Mouse (Mus musculus) forebrain, embryonic 11.5 days (tissue): ENCODE results near the gene Cacybp. TPM values are rescaled to one million over a fixed set of nuclear protein-coding genes. Genes with fewer than 3 reads are reported as not detected.
A peak's percentile ranks its signal among the peaks of the same experiment; 100 is the strongest.

Experiments used
- ATAC-seq: fragments of 200-750 bp; cut with Nextera tagmentation; replicated peaks from 2 replicates; pipeline ENCODE4 v1.8.0; 2017; ENCODE audit warnings: moderate TSS enrichment; ENCODE audit not compliant: low FRiP score
- DNase-seq: peaks from one replicate; pipeline ENCODE4 v3.0.0-alpha.2; 2017; ENCODE audit warnings: low spot score
- H3K27ac ChIP-seq: fragments of 300-500 bp; sonication (generic); 2 replicates; pipeline ENCODE4 v1.5.1; 2014; ENCODE audit warnings: low read depth, low read length
- H3K27me3 ChIP-seq: fragments of 300-500 bp; sonication (generic); 2 replicates; pipeline ENCODE4 v1.6.1; 2014; ENCODE audit warnings: mild to moderate bottlenecking, low read length, mixed read lengths; ENCODE audit not compliant: control insufficient read depth, insufficient read depth
- H3K36me3 ChIP-seq: fragments of 300-500 bp; sonication (generic); 2 replicates; pipeline ENCODE4 v1.6.1; 2014; ENCODE audit warnings: mild to moderate bottlenecking, low read length, moderate library complexity, mixed read lengths; ENCODE audit not compliant: control insufficient read depth, insufficient read depth
- H3K4me1 ChIP-seq: fragments of 300-500 bp; sonication (generic); replicated peaks from 2 replicates; pipeline ENCODE4 v1.6.1; 2014; ENCODE audit warnings: low read length, mixed read lengths; ENCODE audit not compliant: control insufficient read depth, insufficient read depth
- H3K4me2 ChIP-seq: fragments of 300-500 bp; sonication (generic); 2 replicates; pipeline ENCODE4 v1.6.1; 2014; ENCODE audit warnings: low read depth, mild to moderate bottlenecking, low read length, moderate library complexity, mixed read lengths; ENCODE audit not compliant: severe bottlenecking
- H3K4me3 ChIP-seq: fragments of 300-500 bp; sonication (generic); 2 replicates; pipeline ENCODE4 v1.5.1; 2014; ENCODE audit warnings: low read depth, low read length
- H3K9ac ChIP-seq: fragments of 300-500 bp; sonication (generic); 2 replicates; pipeline ENCODE4 v1.6.1; 2014; ENCODE audit warnings: low read length
- H3K9me3 ChIP-seq: fragments of 300-500 bp; sonication (generic); 2 replicates; pipeline ENCODE4 v1.6.1; 2016; ENCODE audit warnings: low read length, mixed read lengths; ENCODE audit not compliant: control insufficient read depth
- WGBS: fragments of 180-500 bp; shearing (Covaris S2); extraction: QIAGEN DNeasy Blood & Tissue Kit; methylation state at CpG from one replicate; pipeline ENCODE4 v1.1.7; 2014; 5-methylcytosine and 5-hydroxymethylcytosine counted together
- polyA plus RNA-seq: library from polyadenylated mRNA; unstranded; fragments of >200 nt; fragmentation: Nextera tagmentation; extraction: Ambion mirVana; gene quantifications from 2 replicates; pipeline ENCODE4 v1.2.1, GENCODE M21; 2014

The Cacybp gene
- polyA plus RNA-seq = 316 and 341 TPM in 2 replicates

GRCm38 (mm10) chr1:160212703-160213669 is at the start of gene Cacybp:
Gene Cacybp, minus strand, starts transcription at chr1:160212875.
- H3K4me2 ChIP-seq = peak within 1 kb of the TSS; percentile 51
- peak; percentile 100 for DNase-seq
- peak; percentile 96 for ATAC-seq
- peak within 1 kb of the TSS; percentile 99 for H3K27ac ChIP-seq
- no peaks in the 10 kb centered on the region for H3K27me3 ChIP-seq
- peak within 1 kb of the TSS; percentile 81 for H3K4me3 ChIP-seq
- H3K9me3 ChIP-seq = no peaks in the 10 kb centered on the region
- WGBS = under 1% methylated on average over 76 of the region's 76 CpGs
- H3K4me1 ChIP-seq = peaks cover 6% of the 10 kb centered on the region; the same call in 1 of the 2 replicates
- H3K36me3 ChIP-seq = no peaks in the 10 kb centered on the region
- H3K9ac ChIP-seq = peak within 1 kb of the TSS; percentile 96

- DNase-seq = no peak
- Histone ChIP-seq H3K27me3 (no peaks in the 10 kb centered on the region), H3K9ac (no peak overlapping the region), H3K4me2 (no peak overlapping the region), H3K27ac (no peak overlapping the region), H3K36me3 (no peaks in the 10 kb centered on the region), H3K4me3 (no peak overlapping the region), H3K4me1 (peaks cover 2% of the 10 kb centered on the region; the same call in 1 of the 2 replicates), H3K9me3 (no peaks in the 10 kb centered on the region)
- ATAC-seq = no peak
- WGBS = 87% methylated on average over 4 of the region's 4 CpGs
These were observed 49.7 kb upstream of the Cacybp start for GRCm38 (mm10) chr1:160262415-160262814.

- Histone ChIP-seq H3K4me2 (no peak overlapping the region), H3K36me3 (no peaks in the 10 kb centered on the region), H3K4me1 (peaks cover 2% of the 10 kb centered on the region; the same call in 1 of the 2 replicates), H3K4me3 (no peak overlapping the region), H3K27ac (no peak overlapping the region), H3K27me3 (no peaks in the 10 kb centered on the region), H3K9ac (no peak overlapping the region), H3K9me3 (no peaks in the 10 kb centered on the region)
- WGBS = 78% methylated on average over 2 of the region's 2 CpGs
- ATAC-seq = no peak
- no peak for DNase-seq
These were observed 49.2 kb upstream of the Cacybp start for GRCm38 (mm10) chr1:160261849-160262248.

- H3K27me3 ChIP-seq = no peaks in the 10 kb centered on the region
- no peak overlapping the region for H3K4me3 ChIP-seq
- H3K9ac ChIP-seq = no peak overlapping the region
- no peak overlapping the region for H3K4me2 ChIP-seq
- H3K36me3 ChIP-seq = no peaks in the 10 kb centered on the region
- WGBS = 89% methylated on average over 4 of the region's 4 CpGs
- no peak for DNase-seq
- H3K9me3 ChIP-seq = no peaks in the 10 kb centered on the region
- H3K27ac ChIP-seq = no peak overlapping the region
- no peak for ATAC-seq
- peaks cover 2% of the 10 kb centered on the region; the same call in 1 of the 2 replicates for H3K4me1 ChIP-seq
These were observed 47.9 kb upstream of the Cacybp start for GRCm38 (mm10) chr1:160260605-160261004.

GRCm38 (mm10) chr1:160259884-160260283 is 47.2 kb upstream of the Cacybp start:
- Histone ChIP-seq H3K4me1 (peaks cover 2% of the 10 kb centered on the region; the same call in 1 of the 2 replicates), H3K27ac (no peak overlapping the region), H3K36me3 (no peaks in the 10 kb centered on the region), H3K27me3 (no peaks in the 10 kb centered on the region), H3K9me3 (no peaks in the 10 kb centered on the region), H3K9ac (no peak overlapping the region), H3K4me3 (no peak overlapping the region), H3K4me2 (no peak overlapping the region)
- 0 out of 2 replicates have a peak, but pooled peaks have one; percentile 27 for ATAC-seq
- DNase-seq = no peak
- 62% methylated on average over 7 of the region's 7 CpGs for WGBS

- no peak for ATAC-seq
- no peak overlapping the region for H3K27ac ChIP-seq
- no peak overlapping the region for H3K9ac ChIP-seq
- H3K36me3 ChIP-seq = no peaks in the 10 kb centered on the region
- H3K4me2 ChIP-seq = no peak overlapping the region
- H3K9me3 ChIP-seq = no peaks in the 10 kb centered on the region
- no peaks in the 10 kb centered on the region for H3K4me1 ChIP-seq
- H3K27me3 ChIP-seq = no peaks in the 10 kb centered on the region
- DNase-seq = no peak
- H3K4me3 ChIP-seq = no peak overlapping the region
- WGBS = 82% methylated on average over 2 of the region's 2 CpGs
These were observed 40.4 kb upstream of the Cacybp start for GRCm38 (mm10) chr1:160253108-160253507.

- H3K36me3 ChIP-seq = no peaks in the 10 kb centered on the region
- H3K4me1 ChIP-seq = no peaks in the 10 kb centered on the region
- 80% methylated on average over 5 of the region's 5 CpGs for WGBS
- H3K9ac ChIP-seq = no peak overlapping the region
- H3K4me2 ChIP-seq = no peak overlapping the region
- DNase-seq = no peak
- ATAC-seq = no peak
- H3K4me3 ChIP-seq = no peak overlapping the region
- H3K27me3 ChIP-seq = no peaks in the 10 kb centered on the region
- H3K9me3 ChIP-seq = no peaks in the 10 kb centered on the region
- H3K27ac ChIP-seq = no peak overlapping the region
These were observed 38.8 kb upstream of the Cacybp start for GRCm38 (mm10) chr1:160251388-160252007.

GRCm38 (mm10) chr1:160250782-160251181 is 38.1 kb upstream of the Cacybp start:
- H3K36me3 ChIP-seq = no peaks in the 10 kb centered on the region
- H3K9ac ChIP-seq = no peak overlapping the region
- DNase-seq (no peak), ATAC-seq (no peak)
- H3K4me1 ChIP-seq = no peaks in the 10 kb centered on the region
- no peaks in the 10 kb centered on the region for H3K27me3 ChIP-seq
- no peaks in the 10 kb centered on the region for H3K9me3 ChIP-seq
- 76% methylated on average over 4 of the region's 4 CpGs for WGBS
- no peak overlapping the region for H3K4me2 ChIP-seq
- H3K4me3 ChIP-seq = no peak overlapping the region
- no peak overlapping the region for H3K27ac ChIP-seq
